21 mouse cellular contexts compared by ENCODE assay signal in the genomic region with DNA sequence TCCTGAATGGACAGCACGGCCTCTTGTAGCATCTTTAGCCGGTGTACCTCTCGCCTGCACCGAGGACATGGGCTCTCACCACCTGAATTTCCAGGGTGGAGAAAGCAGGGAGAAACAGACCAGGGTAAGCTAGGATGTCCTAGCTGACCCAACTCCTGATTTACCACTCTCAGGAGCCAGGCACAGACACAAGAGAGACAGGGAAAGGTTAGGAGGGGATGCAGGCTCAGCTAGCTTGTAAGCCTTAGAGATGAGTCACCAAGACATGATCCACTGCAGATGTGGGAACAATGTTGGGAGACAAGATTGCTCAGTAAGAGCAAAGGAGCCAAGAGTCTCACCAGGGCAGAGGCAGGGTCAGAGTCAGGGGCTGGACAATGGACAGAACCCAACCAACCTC. TPM values are rescaled to one million over a fixed set of nuclear protein-coding genes. Genes with fewer than 3 reads are reported as not detected.
DNase-seq lines count a peak whose midpoint lies in the region; ATAC-seq and TF ChIP-seq lines count a peak whose summit lies in the region.
"Had no signal": no experiment of that assay in that cellular context is flagged by ENCODE, and none has a peak within 500 bp of the region (broad histone marks: within the 10 kb centered on the region; RNA-seq: fewer than 3 reads in every experiment).

No protein-coding gene starts in this region.

- no peak for ATAC-seq in stomach, postnatal 0 days (ENCODE audit: low FRiP score, low TSS enrichment)
- ATAC-seq in liver, postnatal 0 days = no peak
- ATAC-seq: activated CD4-positive, CD25-positive, alpha-beta regulatory T cell, adult 4 months; forebrain, embryonic 13.5 days; forebrain, embryonic 16.5 days; Patski had no signal

- 99% methylated on average over 4 of the region's 4 CpGs for WGBS in stomach, postnatal 0 days
- 89% methylated on average over 4 of the region's 4 CpGs for WGBS in liver, postnatal 0 days (ENCODE audit: insufficient replicate concordance)

- no peaks in the 10 kb centered on the region for H3K4me1 ChIP-seq in stomach, postnatal 0 days (replicated peaks; ENCODE audit: control insufficient read depth, insufficient read depth)
- H3K4me1 ChIP-seq in liver, postnatal 0 days (ENCODE audit: insufficient read depth) = peaks cover 5% of the 10 kb centered on the region; the same call in 1 of the 2 replicates
- H3K4me1 ChIP-seq: embryonic facial prominence, embryonic 10.5 days; embryonic facial prominence, embryonic 12.5 days; forebrain, embryonic 13.5 days had no signal

- intact Hi-C loops in heart, postnatal 10 days (cut with DNase I) = no loop called here

- H3K9me3 ChIP-seq in stomach, postnatal 0 days (ENCODE audit: control insufficient read depth, low read length) = no peaks in the 10 kb centered on the region
- no peaks in the 10 kb centered on the region for H3K9me3 ChIP-seq in liver, postnatal 0 days (ENCODE audit: low read length)
- H3K9me3 ChIP-seq: embryonic facial prominence, embryonic 12.5 days; forebrain, embryonic 13.5 days had no signal

- no peak overlapping the region for H3K4me2 ChIP-seq in stomach, postnatal 0 days (replicated peaks; ENCODE audit: low read depth)
- no peak overlapping the region for H3K4me2 ChIP-seq in liver, postnatal 0 days (ENCODE audit: low read depth, low read length)
- H3K4me2 ChIP-seq: embryonic facial prominence, embryonic 12.5 days; forebrain, embryonic 13.5 days had no signal

- peaks cover 37% of the 10 kb centered on the region for H3K36me3 ChIP-seq in stomach, postnatal 0 days (ENCODE audit: control insufficient read depth, insufficient read depth, low read length)
- no peaks in the 10 kb centered on the region for H3K36me3 ChIP-seq in liver, postnatal 0 days (replicated peaks; ENCODE audit: insufficient read depth, low read length)

- H3K27ac ChIP-seq in stomach, postnatal 0 days (replicated peaks) = peak overlapping the region; percentile 5
- no peak overlapping the region for H3K27ac ChIP-seq in liver, postnatal 0 days (ENCODE audit: low read depth)
- H3K27ac ChIP-seq: embryonic facial prominence, embryonic 10.5 days; embryonic facial prominence, embryonic 12.5 days; forebrain, embryonic 13.5 days had no signal

- no peak overlapping the region for H3K9ac ChIP-seq in stomach, postnatal 0 days (ENCODE audit: low read length)
- H3K9ac ChIP-seq in liver, postnatal 0 days (replicated peaks) = no peak overlapping the region
- H3K9ac ChIP-seq: embryonic facial prominence, embryonic 12.5 days; forebrain, embryonic 13.5 days had no signal

- DNase-seq in heart, adult 11 months = peak; percentile 73
- no peak for DNase-seq in heart, postnatal 10 days
- DNase-seq in 3T3-L1 (ENCODE audit: low read depth, low spot score) = peak; percentile 67
- DNase-seq in stomach, postnatal 0 days (ENCODE audit: low spot score) = no peak
- no peak for DNase-seq in liver, postnatal 0 days
- DNase-seq: adrenal gland, adult 8-10 months; adrenal gland, postnatal 14 days; adrenal gland, postnatal 36 days; cerebellum, adult 11-12 months; cerebellum, adult 2 months; cerebellum, adult 9-10 months; cerebellum, postnatal 10 days; cerebellum, postnatal 25 days had no signal

- H3K4me3 ChIP-seq in stomach, postnatal 0 days (ENCODE audit: low read depth, low read length) = no peak overlapping the region
- no peak overlapping the region for H3K4me3 ChIP-seq in liver, postnatal 0 days (ENCODE audit: low read depth, low read length)
- H3K4me3 ChIP-seq: embryonic facial prominence, embryonic 10.5 days; embryonic facial prominence, embryonic 12.5 days; forebrain, embryonic 13.5 days had no signal

- no peaks in the 10 kb centered on the region for H3K27me3 ChIP-seq in stomach, postnatal 0 days (ENCODE audit: control insufficient read depth, insufficient read depth, low read length)
- no peaks in the 10 kb centered on the region for H3K27me3 ChIP-seq in liver, postnatal 0 days (ENCODE audit: insufficient read depth, low read length)
- H3K27me3 ChIP-seq: embryonic facial prominence, embryonic 12.5 days; Patski had no signal

- no peak for TF ChIP-seq CTCF in stomach, postnatal 0 days (IDR thresholded peaks at IDR 0.05; ENCODE audit: low read depth)
- no peak for TF ChIP-seq CTCF in liver, postnatal 0 days (IDR thresholded peaks at IDR 0.05; ENCODE audit: low read depth)

- no peak for TF ChIP-seq EP300 in stomach, postnatal 0 days (optimal IDR thresholded peaks at IDR 0.05)
- TF ChIP-seq EP300 in liver, postnatal 0 days (IDR thresholded peaks at IDR 0.05; ENCODE audit: low read depth) = no peak

RNA-seq across cellular contexts. Expression of a gene that starts 6.2 kb away (rescaled TPM):
- total RNA-seq in heart, postnatal 10 days (2021) = 1 to 10 TPM; 2.4 to 2.6 TPM
- polyA plus RNA-seq in stomach, postnatal 0 days (2015; fragmentation: Nextera tagmentation; extraction: Ambion mirVana) = 2.9 and 4.0 TPM in 2 replicates
- polyA plus RNA-seq in liver, postnatal 0 days (2015; fragmentation: Nextera tagmentation; extraction: Ambion mirVana) = 0.90 and 1.1 TPM in 2 replicates
- total RNA-seq: MEL had no signal
- polyA plus RNA-seq: forebrain, embryonic 11.5 days had no signal

RNA-seq across cellular contexts. Expression of a gene that starts 42.4 kb away (rescaled TPM):
- total RNA-seq in heart, postnatal 10 days (2021) = 1 to 10 TPM; 2.5 to 3.2 TPM
- polyA plus RNA-seq in stomach, postnatal 0 days (2015; fragmentation: Nextera tagmentation; extraction: Ambion mirVana) = 3.9 and 4.7 TPM in 2 replicates
- polyA plus RNA-seq in liver, postnatal 0 days (2015; fragmentation: Nextera tagmentation; extraction: Ambion mirVana) = 0.95 and 1.3 TPM in 2 replicates

Comparison
In these comparisons a context has a peak if more than half of its experiments do, and no peak if none do; other contexts are left out.
1. DNase-seq: peak in heart, adult 11 months (single experiment) and 3T3-L1 (single experiment); none in heart, postnatal 10 days (0 of 2), stomach, postnatal 0 days (single experiment) and liver, postnatal 0 days (single experiment).